Mouse (Mus musculus) thymus, adult 2 months (tissue): ENCODE results near the gene Wt1. TPM values are rescaled to one million over a fixed set of nuclear protein-coding genes. Genes with fewer than 3 reads are reported as not detected.

Experiments used
- DNase-seq: peaks from one replicate; pipeline ENCODE4 v3.0.0; 2021
- H3K27ac ChIP-seq: fragments of 200-500 bp; 2 replicates; pipeline ENCODE4 v1.5.1; 2012; ENCODE audit warnings: low read length, control low read depth; ENCODE audit not compliant: control insufficient read depth, insufficient read depth
- H3K27me3 ChIP-seq: fragments of 200-500 bp; 2 replicates; pipeline ENCODE4 v1.6.1; 2012; ENCODE audit warnings: mild to moderate bottlenecking, low read length, moderate library complexity, mixed read lengths; ENCODE audit not compliant: control insufficient read depth, insufficient read depth
- H3K36me3 ChIP-seq: fragments of 200-500 bp; 2 replicates; pipeline ENCODE4 v1.6.1; 2012; ENCODE audit warnings: mild to moderate bottlenecking, low read length, moderate library complexity; ENCODE audit not compliant: control insufficient read depth, insufficient read depth
- H3K4me1 ChIP-seq: fragments of 200-500 bp; replicated peaks from 2 replicates; pipeline ENCODE4 v1.6.1; 2012; ENCODE audit warnings: low read length; ENCODE audit not compliant: control insufficient read depth, insufficient read depth
- H3K4me3 ChIP-seq: fragments of 200-500 bp; 2 replicates; pipeline ENCODE4 v1.5.1; 2012; ENCODE audit warnings: mild to moderate bottlenecking, low read length, control low read depth, moderate library complexity; ENCODE audit not compliant: control insufficient read depth, insufficient read depth
- CTCF ChIP-seq: fragments of 200-500 bp; IDR thresholded peaks from 2 replicates; pipeline ENCODE4 v1.5.1; 2012; ENCODE audit warnings: mild to moderate bottlenecking, control low read depth, low read length, moderate library complexity, borderline replicate concordance; ENCODE audit not compliant: control insufficient read depth, poor library complexity, insufficient read depth; ENCODE audit errors: extremely low read depth
- POLR2A ChIP-seq: fragments of 200-500 bp; IDR thresholded peaks from 2 replicates; pipeline ENCODE4 v1.6.1; 2012; ENCODE audit warnings: mild to moderate bottlenecking, low read length, control low read depth, moderate library complexity; ENCODE audit not compliant: control insufficient read depth, poor library complexity, insufficient read depth; ENCODE audit errors: extremely low read depth
- WGBS: fragments of 180-500 bp; shearing (Covaris S2); methylation state at CpG from one replicate; pipeline ENCODE4 v1.1.7; 2018; 5-methylcytosine and 5-hydroxymethylcytosine counted together
- polyA plus RNA-seq: library from polyadenylated mRNA; depleted of rRNA; stranded (reverse); fragments of >200 nt; gene quantifications from 2 replicates; pipeline ENCODE4 v1.2.3, GENCODE M21; 2012

Wt1 gene
- polyA plus RNA-seq, 1 experiment = 3.9 TPM

DNA sequence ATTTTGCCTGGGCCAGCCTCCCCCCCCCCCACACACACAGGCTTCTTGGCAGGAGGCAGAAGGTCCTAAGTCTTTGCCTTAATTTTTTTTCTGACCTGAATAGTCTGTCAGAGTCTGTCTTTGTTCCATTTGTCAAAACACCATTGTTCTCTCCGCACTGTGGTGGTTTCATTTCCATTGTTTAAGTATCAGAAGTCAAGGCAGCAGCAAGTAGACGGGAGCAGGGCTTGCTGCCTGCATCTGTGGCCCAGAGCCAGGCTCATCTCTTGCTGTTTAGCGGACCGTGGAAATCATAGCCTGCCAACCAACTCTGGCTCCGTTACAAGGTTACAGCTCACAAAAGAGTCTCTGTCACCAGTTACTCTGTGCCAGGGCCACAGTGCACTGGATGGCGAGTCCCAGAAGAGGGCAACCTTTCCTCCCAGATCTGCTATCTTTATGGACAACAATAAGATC, 17.6 kb upstream of the Wt1 start:
- H3K27ac ChIP-seq = no peak overlapping the region
- H3K4me3 ChIP-seq = no peak overlapping the region
- H3K36me3 ChIP-seq = no peaks in the 10 kb centered on the region
- WGBS = 56% methylated on average over 6 of the region's 6 CpGs
- TF ChIP-seq CTCF (no peak), POLR2A (no peak)
- DNase-seq = no peak
- H3K4me1 ChIP-seq = no peaks in the 10 kb centered on the region
- no peaks in the 10 kb centered on the region for H3K27me3 ChIP-seq

- Histone ChIP-seq H3K36me3 (no peaks in the 10 kb centered on the region), H3K27ac (no peak overlapping the region), H3K4me1 (no peaks in the 10 kb centered on the region), H3K4me3 (no peak overlapping the region), H3K27me3 (no peaks in the 10 kb centered on the region)
- 34% methylated on average over 9 of the region's 9 CpGs for WGBS
- no peak for DNase-seq
- TF ChIP-seq CTCF (no peak), POLR2A (no peak)
Observed at GRCm38 (mm10) chr2:105114074-105114473, 12.3 kb upstream of the Wt1 start.

- Histone ChIP-seq H3K27me3 (peaks cover 7% of the 10 kb centered on the region; the same call in 1 of the 2 replicates), H3K4me3 (no peak overlapping the region), H3K27ac (no peak overlapping the region), H3K36me3 (no peaks in the 10 kb centered on the region), H3K4me1 (no peaks in the 10 kb centered on the region)
- DNase-seq = no peak
- TF ChIP-seq POLR2A = no peak
- no peak for TF ChIP-seq CTCF
- 66% methylated on average over 8 of the region's 8 CpGs for WGBS
Observed at GRCm38 (mm10) chr2:105117669-105118068, 8.7 kb upstream of the Wt1 start.

DNA sequence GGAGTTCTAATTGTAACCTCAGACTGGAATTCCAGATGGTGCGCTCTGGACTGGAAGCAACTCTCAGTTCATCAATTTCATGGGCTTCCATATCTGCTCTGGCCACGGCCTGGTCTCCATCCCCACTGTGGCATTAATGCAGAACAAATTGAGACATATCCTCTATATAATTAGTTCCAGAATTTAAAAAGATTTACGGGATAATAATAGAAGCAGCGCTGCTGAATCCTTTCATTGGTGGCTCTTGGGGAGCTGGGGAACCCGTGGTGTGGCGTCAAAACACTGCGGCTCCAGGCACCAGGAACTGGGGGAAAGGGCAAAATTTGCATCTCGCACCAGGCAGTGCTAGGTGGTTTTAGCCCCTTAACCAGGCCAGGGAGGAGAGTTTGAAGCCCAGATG, 4.1 kb upstream of the Wt1 start:
- H3K4me3 ChIP-seq = no peak overlapping the region
- 19% methylated on average over 8 of the region's 8 CpGs for WGBS
- no peaks in the 10 kb centered on the region for H3K4me1 ChIP-seq
- TF ChIP-seq CTCF (no peak), POLR2A (no peak)
- no peak for DNase-seq
- H3K27ac ChIP-seq = no peak overlapping the region
- H3K27me3 ChIP-seq = peaks cover 18% of the 10 kb centered on the region; the same call in 1 of the 2 replicates
- no peaks in the 10 kb centered on the region for H3K36me3 ChIP-seq

GRCm38 (mm10) chr2:105122886-105123285, 3.4 kb upstream of the Wt1 start:
- Histone ChIP-seq H3K4me1 (no peaks in the 10 kb centered on the region), H3K27me3 (peaks cover 24% of the 10 kb centered on the region; the same call in 1 of the 2 replicates), H3K36me3 (no peaks in the 10 kb centered on the region), H3K27ac (no peak overlapping the region), H3K4me3 (no peak overlapping the region)
- WGBS = 5% methylated on average over 27 of the region's 27 CpGs
- DNase-seq = no peak
- TF ChIP-seq CTCF (no peak), POLR2A (no peak)

GRCm38 (mm10) chr2:105123431-105123830, 2.9 kb upstream of the Wt1 start:
- DNase-seq = no peak
- no peak for TF ChIP-seq CTCF
- no peak for TF ChIP-seq POLR2A
- H3K27me3 ChIP-seq = peaks cover 25% of the 10 kb centered on the region; the same call in 1 of the 2 replicates

GRCm38 (mm10) chr2:105123881-105124280, 2.4 kb upstream of the Wt1 start:
- no peak overlapping the region for H3K27ac ChIP-seq
- H3K4me3 ChIP-seq = no peak overlapping the region
- 8% methylated on average over 9 of the region's 9 CpGs for WGBS
- no peaks in the 10 kb centered on the region for H3K4me1 ChIP-seq
- no peak for DNase-seq
- peaks cover 29% of the 10 kb centered on the region; the same call in 1 of the 2 replicates for H3K27me3 ChIP-seq
- TF ChIP-seq CTCF = no peak
- no peak for TF ChIP-seq POLR2A
- H3K36me3 ChIP-seq = no peaks in the 10 kb centered on the region

More at GRCm38 (mm10) chr2:105123431-105123830, 2.9 kb upstream of the Wt1 start:
- no peak overlapping the region for H3K27ac ChIP-seq
- 9% methylated on average over 8 of the region's 8 CpGs for WGBS
- no peaks in the 10 kb centered on the region for H3K36me3 ChIP-seq
- no peak overlapping the region for H3K4me3 ChIP-seq
- no peaks in the 10 kb centered on the region for H3K4me1 ChIP-seq
